Mouse (Mus musculus): ENCODE data around the gene Speer4c. TPM values are rescaled to one million over a fixed set of nuclear protein-coding genes. Genes with fewer than 3 reads are reported as not detected.
A peak's percentile ranks its signal among the peaks of the same experiment; 100 is the strongest.
"Not testable (repeated sequence)": the region's sequence is repeated elsewhere in the genome, so short reads cannot be mapped to it uniquely, and the experiment has no call there.

The Speer4c gene
- polyA plus RNA-seq, 1 experiment from 2014 or later = not detected

DNA sequence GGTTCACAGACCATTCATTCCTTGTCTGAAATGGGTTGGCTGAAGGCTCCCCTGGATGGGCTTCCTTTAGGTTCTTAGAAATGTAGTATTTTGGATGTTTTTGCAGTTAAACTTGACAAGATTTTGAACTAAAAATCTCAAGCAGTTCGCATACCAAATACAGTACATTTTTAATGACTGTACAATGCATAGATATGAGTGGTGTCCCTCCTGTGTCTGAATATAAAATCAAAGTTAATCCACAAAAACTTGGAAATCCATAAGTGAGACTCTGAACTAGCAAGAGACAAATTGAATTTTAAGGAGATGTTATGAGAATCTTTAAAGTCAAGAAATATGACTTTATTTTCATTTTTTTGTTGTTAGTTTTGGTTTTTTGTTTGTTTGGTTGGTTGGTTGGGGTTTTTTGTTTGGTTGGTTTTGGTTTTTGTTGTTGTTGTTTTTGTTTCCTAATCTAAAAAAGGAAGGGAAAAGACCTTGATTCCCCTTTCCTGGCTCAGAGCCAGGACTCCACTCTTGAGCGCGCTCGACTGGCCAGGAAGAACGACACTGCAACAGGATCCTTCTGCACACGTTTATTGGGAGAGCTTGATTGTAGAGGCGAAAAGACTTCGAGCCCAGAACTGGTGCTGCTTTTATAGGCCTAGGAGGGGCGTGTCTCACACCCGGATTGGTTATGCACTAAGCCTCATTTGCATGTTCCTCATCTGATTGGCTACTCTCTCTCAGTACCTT is 32.6 kb downstream of the Speer4c start:
- not testable (repeated sequence) for H3K27ac ChIP-seq (ENCODE audit: low read depth); H3K27me3 ChIP-seq (ENCODE audit: insufficient read depth, low read length); H3K4me2 ChIP-seq; H3K9ac ChIP-seq; DNase-seq; H3K36me3 ChIP-seq (ENCODE audit: insufficient read depth); H3K4me3 ChIP-seq (ENCODE audit: low read depth, low read length); H3K4me1 ChIP-seq (ENCODE audit: insufficient read depth)
- WGBS = 78% methylated on average over 7 of the region's 10 CpGs
- ATAC-seq (ENCODE audit: insufficient read depth) = peak; percentile 14; the same call in 1 of the 2 replicates
- peaks cover 16% of the 10 kb centered on the region; the same call in 1 of the 2 replicates for H3K9me3 ChIP-seq (ENCODE audit: low read depth, low read length)

DNA sequence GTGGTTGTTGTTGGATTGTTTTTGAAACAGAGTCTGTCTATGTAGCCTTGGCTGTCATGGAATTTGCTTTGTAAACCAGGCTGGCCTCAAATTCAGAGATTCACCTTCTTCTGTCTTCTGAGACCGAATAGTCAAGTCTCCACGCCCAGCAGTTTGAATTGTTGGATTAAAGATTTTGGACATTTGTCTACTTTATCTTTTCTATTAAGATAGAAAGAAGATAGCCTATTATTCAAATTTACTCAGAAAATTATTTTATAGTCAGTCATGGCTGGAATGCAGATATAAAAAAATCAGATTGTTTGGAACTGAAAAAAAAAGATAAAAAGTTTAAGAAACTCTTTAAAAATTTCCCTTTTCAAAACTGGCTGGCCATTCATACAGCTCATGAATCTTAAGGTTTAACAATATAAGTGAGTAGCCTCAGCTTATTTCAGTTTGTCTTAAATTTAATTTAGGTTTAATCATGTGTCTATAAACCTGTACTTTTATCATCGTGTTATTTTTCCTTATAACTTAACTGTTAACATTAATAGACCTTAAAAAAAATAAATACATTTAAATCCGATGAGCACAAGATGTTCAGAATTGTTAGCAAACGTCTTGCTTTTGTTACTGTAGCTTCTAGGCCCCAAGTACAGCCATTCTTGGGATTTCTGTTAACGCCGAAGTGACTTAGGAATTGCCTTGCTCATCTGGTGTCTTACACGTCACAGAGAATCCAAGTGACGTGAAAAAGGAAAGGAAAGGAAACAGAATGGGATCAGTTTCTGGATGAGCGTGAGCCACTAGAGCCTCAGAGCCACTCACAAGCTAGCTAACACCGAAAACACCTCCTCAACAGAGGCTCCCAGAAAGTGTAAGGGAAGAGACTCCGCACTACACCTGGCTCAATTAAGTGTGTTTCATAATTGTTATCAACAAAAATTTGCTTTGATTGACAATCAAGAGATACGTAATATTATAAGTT is 33.8 kb downstream of the Speer4c start:
- peak; percentile 38; the same call in 1 of the 2 replicates for ATAC-seq (ENCODE audit: insufficient read depth)
- H3K9me3 ChIP-seq (ENCODE audit: low read depth, low read length) = peaks cover 16% of the 10 kb centered on the region; the same call in 1 of the 2 replicates
- 68% methylated on average over 13 of the region's 13 CpGs for WGBS

DNA sequence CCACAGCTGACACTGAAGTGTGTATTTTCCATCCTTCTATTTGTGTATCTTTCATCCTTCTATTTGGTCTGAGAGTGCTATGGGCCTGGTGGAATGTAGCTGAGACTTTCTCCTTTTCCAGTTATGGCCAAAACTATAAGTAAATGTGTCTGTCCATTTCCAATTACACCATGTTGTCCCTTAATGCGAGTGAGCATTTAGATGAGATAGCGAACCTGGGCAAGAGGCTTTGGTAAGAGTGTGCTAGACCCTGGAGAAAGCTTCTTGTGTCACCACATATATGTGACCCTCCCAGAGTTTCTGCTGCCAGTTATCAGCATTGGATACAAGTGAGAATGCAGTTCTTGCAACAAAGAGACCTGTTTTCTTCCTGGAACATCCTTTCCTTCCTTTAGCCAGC is 35.2 kb downstream of the Speer4c start:
- not testable (repeated sequence) for H3K9ac ChIP-seq; H3K36me3 ChIP-seq (ENCODE audit: insufficient read depth); H3K4me1 ChIP-seq (ENCODE audit: insufficient read depth); ATAC-seq (ENCODE audit: insufficient read depth); H3K4me3 ChIP-seq (ENCODE audit: low read depth, low read length); H3K4me2 ChIP-seq; H3K27ac ChIP-seq (ENCODE audit: low read depth); H3K27me3 ChIP-seq (ENCODE audit: insufficient read depth, low read length)
- 63% methylated on average over 2 of the region's 2 CpGs for WGBS
- peak; percentile 14 for DNase-seq
- peaks cover 13% of the 10 kb centered on the region; the same call in 1 of the 2 replicates for H3K9me3 ChIP-seq (ENCODE audit: low read depth, low read length)

More for the DNA sequence above, 33.8 kb downstream of the Speer4c start:
- DNase-seq = peak; percentile 12
- H3K36me3 ChIP-seq (ENCODE audit: insufficient read depth); H3K4me3 ChIP-seq (ENCODE audit: low read depth, low read length); H3K27ac ChIP-seq (ENCODE audit: low read depth); H3K4me1 ChIP-seq (ENCODE audit: insufficient read depth); H3K27me3 ChIP-seq (ENCODE audit: insufficient read depth, low read length); H3K9ac ChIP-seq; H3K4me2 ChIP-seq: not testable (repeated sequence)

DNA sequence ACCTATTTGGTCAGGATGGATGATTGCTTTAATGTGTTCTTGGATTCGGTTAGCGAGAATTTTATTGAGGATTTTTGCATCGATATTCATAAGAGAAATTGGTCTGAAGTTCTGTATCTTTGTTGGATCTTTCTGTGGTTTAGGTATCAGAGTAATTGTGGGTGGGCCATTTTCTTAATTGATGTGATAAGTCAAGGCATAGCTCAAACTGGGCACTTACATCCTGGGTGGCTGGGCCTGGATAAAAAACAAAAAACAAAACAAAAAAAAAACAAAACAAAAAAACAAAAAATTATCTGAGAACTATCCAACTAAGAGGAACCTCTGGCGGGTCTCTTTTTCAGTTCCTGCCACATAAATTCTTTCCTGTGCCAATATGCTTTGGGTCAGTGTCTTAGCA is 36.3 kb downstream of the Speer4c start:
- not testable (repeated sequence) for DNase-seq; H3K27ac ChIP-seq (ENCODE audit: low read depth); ATAC-seq (ENCODE audit: insufficient read depth); H3K27me3 ChIP-seq (ENCODE audit: insufficient read depth, low read length); H3K4me1 ChIP-seq (ENCODE audit: insufficient read depth); H3K36me3 ChIP-seq (ENCODE audit: insufficient read depth); H3K9ac ChIP-seq; H3K4me3 ChIP-seq (ENCODE audit: low read depth, low read length); H3K4me2 ChIP-seq
- 82% methylated on average over 2 of the region's 4 CpGs for WGBS
- peaks cover 13% of the 10 kb centered on the region; the same call in 1 of the 2 replicates for H3K9me3 ChIP-seq (ENCODE audit: low read depth, low read length)

DNA sequence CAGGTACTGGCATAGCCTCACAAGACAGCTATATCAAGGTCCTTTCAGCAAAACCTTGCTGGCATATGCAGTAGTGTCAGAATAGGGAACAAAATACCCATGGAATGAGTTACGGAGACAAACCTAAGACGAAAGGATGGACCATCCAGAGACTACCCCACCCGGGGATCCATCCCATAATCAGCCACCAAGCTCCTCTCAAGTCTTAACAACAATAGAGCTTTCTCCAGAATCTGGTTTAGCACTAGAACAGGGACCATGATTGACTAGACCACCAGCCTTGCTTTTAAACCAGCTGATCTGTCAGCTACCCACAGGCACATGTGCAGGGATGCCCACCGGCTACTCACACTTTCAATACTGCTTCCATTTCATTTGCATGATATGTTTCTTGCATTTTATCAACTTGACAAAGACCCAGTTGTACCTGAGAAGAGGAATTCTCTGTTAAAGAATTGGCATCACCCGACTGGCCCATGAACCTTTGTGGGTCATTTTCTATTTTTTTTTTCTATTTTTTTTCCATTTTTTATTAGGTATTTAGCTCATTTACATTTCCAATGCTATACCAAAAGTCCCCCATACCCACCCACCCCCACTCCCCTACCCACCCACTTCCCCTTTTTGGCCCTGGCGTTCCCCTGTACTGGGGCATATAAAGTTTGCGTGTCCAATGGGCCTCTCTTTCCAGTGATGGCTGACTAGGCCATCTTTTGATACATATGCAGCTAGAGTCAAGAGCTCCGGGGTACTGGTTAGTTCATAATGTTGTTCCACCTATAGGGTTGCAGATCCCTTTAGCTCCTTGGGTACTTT is 39.4 kb downstream of the Speer4c start:
- not testable (repeated sequence) for H3K4me3 ChIP-seq (ENCODE audit: low read depth, low read length); DNase-seq; H3K36me3 ChIP-seq (ENCODE audit: insufficient read depth); H3K4me2 ChIP-seq; H3K4me1 ChIP-seq (ENCODE audit: insufficient read depth); H3K9ac ChIP-seq; H3K27ac ChIP-seq (ENCODE audit: low read depth); H3K27me3 ChIP-seq (ENCODE audit: insufficient read depth, low read length); ATAC-seq (ENCODE audit: insufficient read depth)
- peaks cover 11% of the 10 kb centered on the region; the same call in 1 of the 2 replicates for H3K9me3 ChIP-seq (ENCODE audit: low read depth, low read length)
- 91% methylated on average over 5 of the region's 8 CpGs for WGBS

DNA sequence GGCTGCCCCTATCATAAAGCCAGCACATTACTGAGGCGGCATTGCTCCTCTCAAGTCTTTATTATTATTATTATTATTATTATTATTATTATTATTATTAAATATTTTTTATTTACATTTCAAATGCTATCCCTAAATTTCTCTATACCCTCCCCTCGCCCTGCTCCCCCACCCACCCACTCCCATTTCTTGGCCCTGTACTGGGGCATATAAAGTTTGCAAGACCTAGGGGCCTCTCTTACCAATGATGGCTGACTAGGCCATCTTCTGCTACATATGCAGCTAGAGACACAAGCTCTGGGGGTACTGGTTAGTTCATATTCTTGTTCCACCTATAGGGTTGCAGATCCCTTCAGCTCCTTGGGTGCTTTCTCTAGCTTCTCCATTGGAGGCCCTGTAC is 40.1 kb downstream of the Speer4c start:
- not testable (repeated sequence) for H3K4me3 ChIP-seq (ENCODE audit: low read depth, low read length); H3K9ac ChIP-seq; H3K36me3 ChIP-seq (ENCODE audit: insufficient read depth); H3K4me2 ChIP-seq; ATAC-seq (ENCODE audit: insufficient read depth); H3K27me3 ChIP-seq (ENCODE audit: insufficient read depth, low read length); H3K9me3 ChIP-seq (ENCODE audit: low read depth, low read length); H3K27ac ChIP-seq (ENCODE audit: low read depth); DNase-seq; H3K4me1 ChIP-seq (ENCODE audit: insufficient read depth)
- 65% methylated on average over 2 of the region's 2 CpGs for WGBS

DNA sequence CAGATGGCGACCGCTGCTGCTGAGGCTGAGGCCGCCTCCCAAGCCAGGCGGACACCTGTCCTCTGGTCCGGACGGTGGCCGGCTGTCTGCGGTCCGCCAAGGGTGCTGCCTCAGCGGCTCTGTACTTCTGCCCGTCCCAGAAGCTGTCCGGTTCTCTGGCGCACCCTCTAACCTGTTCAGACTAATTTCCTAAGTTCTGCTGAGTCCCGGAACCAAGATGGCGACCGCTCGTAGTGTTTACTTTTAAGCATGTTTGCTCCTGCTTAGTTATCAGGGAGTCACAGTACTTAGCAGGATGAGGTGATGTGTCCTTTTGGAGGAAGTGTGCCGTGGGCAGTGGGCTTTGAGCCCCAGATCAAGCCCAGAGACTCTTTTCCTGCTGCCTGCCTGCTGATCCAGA is 43.3 kb downstream of the Speer4c start:
- H3K27me3 ChIP-seq (ENCODE audit: insufficient read depth, low read length); H3K36me3 ChIP-seq (ENCODE audit: insufficient read depth); H3K27ac ChIP-seq (ENCODE audit: low read depth); ATAC-seq (ENCODE audit: insufficient read depth); H3K9ac ChIP-seq; H3K4me2 ChIP-seq; H3K9me3 ChIP-seq (ENCODE audit: low read depth, low read length); H3K4me1 ChIP-seq (ENCODE audit: insufficient read depth); H3K4me3 ChIP-seq (ENCODE audit: low read depth, low read length): not testable (repeated sequence)
- DNase-seq = peak; percentile 1
- 80% methylated on average over 7 of the region's 18 CpGs for WGBS

DNA sequence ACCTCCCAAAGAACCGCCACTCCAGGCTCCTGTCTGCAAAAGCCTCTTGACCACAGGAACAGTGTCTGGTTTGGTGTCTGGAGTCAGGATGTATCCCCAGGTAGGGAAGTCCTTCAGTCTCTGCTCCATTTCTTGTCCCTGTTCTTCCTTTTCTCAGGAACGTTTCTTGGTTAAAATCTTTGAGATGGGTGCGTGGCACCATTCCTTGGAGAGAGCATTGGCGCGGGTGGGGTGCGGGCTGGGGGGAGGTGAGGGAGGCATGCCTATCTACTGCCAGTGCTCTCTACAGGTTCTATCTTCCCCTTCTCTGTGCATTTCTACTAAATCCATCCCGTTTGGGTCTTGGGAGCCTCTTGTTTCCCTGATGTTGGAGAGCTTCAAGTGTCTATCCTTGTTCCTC is 50.2 kb downstream of the Speer4c start:
- 66% methylated on average over 7 of the region's 7 CpGs for WGBS
- not testable (repeated sequence) for H3K4me1 ChIP-seq (ENCODE audit: insufficient read depth); DNase-seq

More for the DNA sequence above, 50.2 kb downstream of the Speer4c start:
- not testable (repeated sequence) for ATAC-seq (ENCODE audit: insufficient read depth); H3K36me3 ChIP-seq (ENCODE audit: insufficient read depth); H3K9me3 ChIP-seq (ENCODE audit: low read depth, low read length); H3K4me2 ChIP-seq; H3K9ac ChIP-seq; H3K4me3 ChIP-seq (ENCODE audit: low read depth, low read length); H3K27me3 ChIP-seq (ENCODE audit: insufficient read depth, low read length); H3K27ac ChIP-seq (ENCODE audit: low read depth)
